Mouse (Mus musculus) kidney, postnatal 14 days (tissue): ENCODE results near the gene Gm43552.
"Not testable (repeated sequence)": the region's sequence is repeated elsewhere in the genome, so short reads cannot be mapped to it uniquely, and the experiment has no call there.

ENCODE experiments used
- DNase-seq: peaks from one replicate; pipeline ENCODE4 v3.0.0; 2022; ENCODE audit warnings: mixed read lengths

The Gm43552 gene

DNA sequence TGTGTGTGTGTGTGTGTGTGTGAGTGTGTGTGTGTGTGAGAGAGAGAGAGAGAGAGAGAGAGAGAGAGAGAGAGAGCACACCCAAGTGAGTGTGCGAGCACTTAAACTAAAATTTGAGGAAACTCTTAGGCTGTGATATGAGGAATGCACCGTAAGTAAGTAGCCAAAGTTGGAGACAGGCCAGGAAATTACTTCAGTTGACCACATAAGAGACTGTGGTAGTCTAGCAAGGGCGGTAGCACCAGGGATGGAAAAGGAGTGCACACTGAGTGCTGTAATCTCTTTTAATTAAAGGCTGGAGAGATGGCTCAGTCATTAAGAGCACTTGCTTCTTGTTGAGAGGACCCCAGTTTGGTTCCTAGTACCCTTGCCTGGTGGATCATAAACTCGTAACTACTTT, 2.8 kb downstream of the Gm43552 start:
- peak; percentile 17 for DNase-seq

DNA sequence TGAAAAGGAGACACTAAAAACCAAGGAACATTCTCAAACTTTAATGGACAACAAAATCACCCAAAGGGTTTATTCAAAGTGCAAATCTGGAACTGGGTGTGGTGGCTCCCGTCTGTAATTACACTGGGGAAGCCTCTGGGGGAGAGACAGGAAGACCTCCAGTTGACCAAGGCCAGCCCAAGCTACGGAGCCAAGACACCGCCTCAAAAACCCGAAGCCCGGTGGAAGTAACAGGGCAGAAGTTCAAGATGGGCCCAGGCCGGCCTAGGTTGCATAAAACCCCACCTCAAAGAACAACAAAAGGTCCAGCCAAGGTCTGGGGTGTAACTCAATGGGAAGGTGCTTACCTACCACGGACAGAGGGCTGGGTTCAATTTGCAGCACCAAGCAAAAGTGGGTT, 3.9 kb downstream of the Gm43552 start:
- peak; percentile 32 for DNase-seq

DNA sequence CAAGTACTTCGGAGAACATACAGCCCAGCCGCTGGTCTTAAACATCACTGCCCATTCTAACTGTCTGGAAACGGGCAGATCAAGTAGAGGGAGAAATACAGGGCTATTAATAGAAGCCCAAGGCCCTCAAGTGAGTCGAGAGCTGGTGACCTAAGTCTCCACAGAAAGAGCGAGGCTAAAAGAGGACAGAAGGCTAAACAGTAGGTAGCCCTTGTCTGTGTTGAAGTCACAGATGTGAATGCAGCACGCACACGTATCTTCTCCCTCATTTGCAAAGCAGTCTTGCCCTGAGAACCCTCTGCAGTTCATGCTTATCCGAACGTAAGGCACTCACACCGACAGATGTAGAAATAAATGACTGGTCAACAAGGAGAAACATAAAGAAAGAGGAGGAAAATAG, 5.3 kb downstream of the Gm43552 start:
- no peak for DNase-seq

DNA sequence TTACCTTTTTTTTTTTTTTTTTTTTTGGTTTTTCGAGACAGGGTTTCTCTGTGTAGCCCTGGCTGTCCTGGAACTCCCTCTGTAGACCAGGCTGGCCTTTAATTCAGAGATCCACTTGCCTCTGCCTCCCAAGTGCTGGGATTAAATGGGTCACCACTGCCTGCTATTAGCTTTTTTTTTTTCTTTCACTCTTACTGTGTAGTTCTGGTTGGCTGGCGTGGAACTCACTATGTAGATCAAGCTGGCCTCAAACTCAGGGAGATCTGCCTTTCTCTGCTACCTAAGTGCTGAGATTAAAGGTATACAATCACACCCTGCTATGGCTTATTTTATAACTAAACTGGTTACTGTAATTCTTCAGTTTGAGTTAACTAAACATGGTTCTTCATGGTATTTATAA, 6.1 kb downstream of the Gm43552 start:
- no peak for DNase-seq

DNA sequence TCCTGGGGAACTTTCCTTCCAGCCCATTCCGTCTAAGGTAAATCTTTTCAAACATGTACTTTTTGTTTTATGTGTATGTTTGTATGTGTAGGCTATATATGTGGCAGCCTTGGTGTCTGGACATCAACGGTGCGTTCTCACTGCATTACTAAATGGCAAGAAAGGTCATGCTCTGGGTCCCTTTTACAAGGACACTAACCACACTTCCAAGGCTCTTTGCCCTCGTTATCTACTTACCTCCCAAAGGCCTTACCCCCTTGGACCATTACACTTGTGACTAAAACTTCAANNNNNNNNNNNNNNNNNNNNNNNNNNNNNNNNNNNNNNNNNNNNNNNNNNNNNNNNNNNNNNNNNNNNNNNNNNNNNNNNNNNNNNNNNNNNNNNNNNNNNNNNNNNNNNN, 9.6 kb downstream of the Gm43552 start:
- DNase-seq: no peak

DNA sequence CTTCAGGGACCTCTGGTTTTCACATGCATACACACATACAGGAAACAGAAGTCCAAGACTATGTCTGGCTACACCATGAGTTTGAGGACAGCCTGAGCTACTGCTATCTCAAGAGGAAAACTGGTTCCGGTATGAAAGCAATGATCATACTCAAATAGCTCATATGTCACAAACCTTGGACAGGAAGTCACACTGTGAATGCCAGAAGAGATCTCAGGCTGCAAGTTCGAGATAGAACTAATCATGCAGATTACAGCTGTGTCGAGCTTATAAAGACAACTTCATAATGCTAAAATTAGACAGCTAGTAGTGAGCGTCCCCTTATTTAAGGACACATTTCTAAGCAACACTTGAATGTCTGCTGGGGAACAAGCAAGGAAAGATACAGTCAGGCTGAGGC, 12.1 kb downstream of the Gm43552 start:
- DNase-seq: no peak

DNA sequence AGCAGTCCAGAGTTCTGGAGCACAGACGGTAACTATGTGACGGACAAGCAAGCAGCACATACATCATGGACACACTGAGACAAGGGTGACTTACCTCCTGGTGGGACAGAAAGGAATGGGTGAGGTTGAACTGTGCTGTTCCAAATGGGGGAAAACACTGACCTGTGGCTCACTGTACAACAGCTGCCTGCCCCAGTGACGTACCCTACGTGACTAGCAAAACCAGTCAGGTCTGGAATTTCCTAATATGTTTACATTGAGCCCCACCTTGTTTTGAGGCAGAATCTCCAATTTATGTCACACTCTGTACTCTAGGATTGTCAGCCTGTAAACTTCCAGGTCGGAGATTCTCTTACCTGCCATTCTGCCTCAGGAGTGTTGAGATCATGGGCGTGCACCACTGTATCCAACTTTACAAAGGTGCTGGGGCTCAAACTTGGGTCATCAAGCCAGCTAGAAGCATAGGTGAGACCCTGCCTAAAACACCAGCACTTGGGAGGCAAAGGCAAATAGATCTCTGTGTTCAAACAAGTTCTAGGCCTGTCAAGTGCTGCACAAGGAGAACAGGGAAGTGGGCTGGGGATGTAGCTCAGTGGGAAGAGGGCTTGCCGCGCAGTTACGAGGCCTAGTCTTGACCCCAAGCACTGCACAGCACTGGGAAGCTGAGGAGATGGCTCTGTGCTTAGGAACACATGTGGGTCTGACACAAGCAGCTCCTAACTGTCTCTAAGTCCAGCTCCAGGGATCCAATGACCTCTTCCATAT, 12.8 kb downstream of the Gm43552 start:
- DNase-seq: no peak

DNA sequence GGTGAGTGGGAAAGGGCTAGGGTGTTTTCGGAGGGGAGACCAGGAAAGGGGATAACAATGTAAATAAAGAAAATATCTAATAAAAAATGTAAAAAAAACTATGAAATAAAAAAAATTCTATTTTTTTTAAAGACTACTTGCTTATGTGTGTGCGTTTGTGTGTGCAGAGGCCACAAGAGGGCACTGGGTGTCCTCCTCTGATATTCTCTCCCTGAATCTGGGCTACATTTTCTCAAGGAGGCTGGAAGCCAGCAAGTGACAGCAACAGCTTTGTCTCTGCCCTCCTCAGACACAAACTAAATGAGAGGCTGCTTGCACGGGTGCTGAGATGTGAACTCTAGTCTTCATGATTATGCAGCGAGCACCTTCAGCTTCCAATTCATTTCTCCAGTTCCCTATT, 14.4 kb downstream of the Gm43552 start:
- peak; percentile 44 for DNase-seq

DNA sequence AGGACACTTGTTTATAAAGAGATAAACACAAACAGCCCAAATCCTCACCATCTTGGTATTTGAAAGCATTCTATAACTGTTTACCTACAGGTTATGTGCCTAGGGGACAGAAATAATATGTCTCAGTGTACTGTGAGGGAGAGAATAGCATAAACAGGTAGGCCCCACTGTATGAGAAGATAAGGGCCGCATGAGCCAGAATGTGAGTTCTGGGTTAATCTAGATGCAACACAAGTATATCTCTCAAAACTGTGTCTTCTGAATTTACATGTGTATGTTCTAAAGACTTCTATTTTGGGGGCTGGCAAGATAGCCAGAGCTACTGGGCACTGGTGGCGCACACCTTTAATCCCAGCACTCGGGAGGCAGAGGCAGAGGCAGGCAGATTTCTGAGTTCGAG, 15.9 kb downstream of the Gm43552 start:
- DNase-seq: not testable (repeated sequence)

DNA sequence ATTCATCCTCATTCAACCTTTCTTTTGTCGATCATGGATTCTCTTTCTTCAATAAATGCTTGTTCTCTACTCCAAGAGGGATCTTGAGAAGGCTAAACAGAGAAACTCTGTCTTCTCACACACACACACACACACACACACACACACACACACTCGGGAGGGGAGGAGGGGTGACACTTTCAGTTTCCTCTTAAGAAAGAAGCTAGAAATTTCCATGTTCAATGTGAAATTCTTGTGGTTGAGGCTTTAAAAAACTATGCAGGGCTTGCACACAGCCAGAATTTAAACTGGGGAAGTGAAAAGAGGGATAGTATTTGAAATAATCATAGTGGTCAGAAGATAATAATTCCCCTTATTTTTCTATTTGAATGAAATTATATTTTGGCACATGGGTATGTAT, 16.8 kb downstream of the Gm43552 start:
- DNase-seq: peak; percentile 49

DNA sequence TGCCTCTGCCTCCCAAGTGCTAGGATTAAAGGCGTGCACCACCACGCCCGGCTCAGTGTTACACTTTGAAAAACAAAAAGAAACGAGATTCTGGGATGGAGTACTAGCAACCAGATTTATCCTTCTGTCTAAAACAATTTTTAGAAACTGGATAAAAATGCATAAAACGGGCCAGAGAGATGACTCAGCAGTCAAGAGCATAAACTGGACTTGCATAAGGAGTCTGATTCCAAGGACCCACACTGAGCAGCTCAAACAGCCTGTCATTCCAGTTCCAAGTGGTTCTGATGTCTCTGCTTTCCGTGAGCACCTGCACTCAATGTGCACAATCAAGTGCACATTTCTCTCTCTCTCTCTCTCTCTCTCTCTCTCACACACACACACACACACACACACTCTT, 22.9 kb downstream of the Gm43552 start:
- no peak for DNase-seq

DNA sequence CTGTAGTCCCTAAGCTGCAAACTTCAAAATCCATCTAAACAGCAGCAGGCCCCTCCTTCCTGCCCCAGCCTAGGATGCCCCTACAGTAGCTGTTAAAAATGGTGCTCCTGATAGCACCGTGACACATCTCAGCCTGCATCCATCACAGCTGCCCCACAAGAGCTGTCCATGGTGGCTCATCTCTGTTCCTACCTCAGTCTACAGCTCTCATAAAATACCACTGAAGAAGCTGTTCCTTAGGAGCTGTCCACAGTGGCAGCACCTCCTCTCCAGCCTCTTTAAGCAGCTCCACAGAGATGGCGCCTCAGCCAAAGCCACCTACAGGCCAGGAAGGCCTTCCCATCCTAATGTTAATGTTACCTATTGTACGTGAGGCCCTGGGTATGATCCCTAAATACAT, 25.7 kb downstream of the Gm43552 start:
- DNase-seq: no peak

DNA sequence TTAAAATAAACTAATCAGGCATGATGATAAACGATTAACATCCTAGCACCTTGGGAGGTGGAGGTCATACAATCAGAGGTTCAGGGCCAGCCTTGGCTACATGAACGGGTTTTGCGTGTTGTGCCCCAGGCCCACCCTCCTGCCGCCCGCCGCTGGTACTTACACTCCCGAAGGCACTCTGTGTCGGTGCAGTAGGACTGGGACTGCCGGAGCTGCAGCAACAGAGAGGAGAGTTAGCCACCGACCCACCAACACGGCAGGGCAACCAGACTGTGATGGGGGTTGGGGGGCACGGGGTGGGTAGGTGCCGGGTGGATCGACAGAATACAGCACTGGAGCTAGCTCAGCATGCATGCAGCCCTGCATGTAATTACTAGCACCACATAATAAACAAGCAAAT, 32.3 kb downstream of the Gm43552 start:
- DNase-seq: no peak

DNA sequence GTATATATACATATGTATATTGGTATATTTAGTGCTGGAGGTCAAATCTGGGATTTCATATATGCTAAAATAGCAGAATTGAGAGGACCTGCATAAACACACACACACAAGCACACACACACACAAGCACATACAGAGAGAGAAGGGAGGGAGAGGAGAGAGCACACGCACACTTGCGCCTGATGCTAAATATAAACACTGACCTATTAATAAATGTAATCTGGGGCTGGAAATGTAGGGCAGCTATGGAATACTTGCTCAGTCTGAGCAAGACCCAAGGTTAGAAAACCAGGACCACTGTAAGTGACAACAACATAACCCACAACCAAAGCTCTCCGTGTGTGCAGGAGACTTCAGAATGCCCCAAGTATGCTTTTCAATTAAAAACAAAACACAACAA, 33.2 kb downstream of the Gm43552 start:
- no peak for DNase-seq

DNA sequence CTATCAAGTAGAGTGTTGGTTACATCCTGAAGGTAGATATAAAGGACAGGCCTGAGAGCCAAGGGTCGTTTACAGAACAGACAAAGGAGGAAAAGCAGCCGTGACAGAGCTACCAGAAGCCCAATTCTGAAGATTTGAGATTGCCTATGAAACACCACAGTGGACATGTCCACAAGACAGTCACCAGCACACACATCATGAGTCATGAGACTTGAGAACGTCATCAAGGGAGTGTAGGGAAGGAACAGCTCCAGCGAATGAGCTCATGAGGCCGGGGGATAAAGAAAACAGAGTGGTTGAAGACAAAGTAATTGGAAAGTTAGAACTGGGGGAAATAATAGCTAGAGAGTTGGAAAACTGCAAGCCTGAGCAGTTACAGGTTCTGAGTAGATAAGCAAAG, 34.8 kb downstream of the Gm43552 start:
- DNase-seq: no peak

DNA sequence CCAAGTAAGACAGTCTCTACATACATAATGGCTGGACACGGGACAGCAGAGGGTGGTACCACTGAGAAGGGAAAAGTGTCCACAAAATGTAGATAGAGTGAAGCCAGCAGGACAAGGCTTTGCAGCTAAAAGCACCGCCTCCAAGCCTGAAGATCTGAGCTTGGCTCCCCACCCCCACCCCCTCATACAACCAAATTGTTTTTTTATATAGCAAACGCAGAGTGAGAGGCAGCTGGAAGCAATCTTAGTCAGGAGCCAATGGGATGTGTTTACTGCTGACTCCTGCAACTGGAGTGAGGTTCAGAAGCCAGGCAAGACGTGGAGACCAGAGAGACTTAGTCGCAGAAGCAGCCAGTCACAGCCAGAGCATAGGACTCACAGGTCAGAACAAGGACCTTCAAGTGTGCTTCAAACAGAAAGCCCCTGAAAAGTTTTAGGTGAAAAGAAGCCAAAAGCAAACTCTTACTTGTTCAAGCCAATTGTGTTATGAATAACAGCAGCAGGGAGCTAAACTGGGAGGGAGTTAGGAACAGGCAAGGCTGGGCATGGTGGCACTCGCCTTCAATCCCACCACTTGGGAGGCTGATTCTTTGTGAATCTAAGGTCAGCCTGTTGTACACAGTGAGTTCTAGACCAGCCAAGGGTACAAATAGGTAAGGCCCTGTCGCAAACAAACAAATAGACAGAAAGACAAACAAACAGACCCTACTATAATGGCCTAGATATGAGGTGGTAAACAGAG, 35.4 kb downstream of the Gm43552 start:
- DNase-seq: peak; percentile 51

DNA sequence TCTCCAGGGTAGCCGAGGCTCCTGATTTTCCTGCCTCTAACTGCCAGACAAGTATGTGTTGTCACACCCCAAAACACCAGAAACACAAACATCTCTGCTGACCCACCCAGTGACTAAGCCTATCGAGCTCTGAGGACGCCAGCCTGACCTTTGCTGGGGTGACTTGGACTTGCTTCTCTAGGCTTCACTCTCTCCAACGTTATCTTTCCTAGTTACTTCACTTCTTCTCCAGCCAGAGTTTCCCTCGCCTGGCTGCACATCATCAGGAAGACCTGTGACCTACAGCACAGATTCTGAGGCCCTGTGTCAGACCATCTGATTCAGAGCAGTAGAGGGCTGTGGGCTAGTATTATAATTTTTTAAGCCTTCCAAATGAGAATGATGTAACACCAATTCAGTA, 37.9 kb downstream of the Gm43552 start:
- no peak for DNase-seq

DNA sequence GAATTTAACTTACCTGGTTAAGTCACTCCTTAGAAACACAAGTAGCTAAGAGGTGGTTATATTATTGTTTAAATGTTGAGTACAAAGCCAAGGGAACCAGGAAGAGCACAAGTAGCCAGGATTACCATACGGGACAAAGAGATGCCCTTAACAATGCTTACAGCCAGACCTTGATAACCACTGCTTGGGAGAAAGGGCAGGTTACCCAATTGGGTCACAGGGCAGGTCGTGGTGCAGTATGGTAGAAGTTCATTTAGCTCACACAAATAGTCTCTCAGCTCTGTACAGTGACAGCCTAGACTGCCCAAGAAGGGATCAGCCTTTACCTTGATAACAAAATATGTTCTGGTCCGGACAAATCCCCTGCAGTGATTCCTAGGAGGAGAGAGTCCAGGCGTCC, 43.7 kb downstream of the Gm43552 start:
- DNase-seq: no peak

DNA sequence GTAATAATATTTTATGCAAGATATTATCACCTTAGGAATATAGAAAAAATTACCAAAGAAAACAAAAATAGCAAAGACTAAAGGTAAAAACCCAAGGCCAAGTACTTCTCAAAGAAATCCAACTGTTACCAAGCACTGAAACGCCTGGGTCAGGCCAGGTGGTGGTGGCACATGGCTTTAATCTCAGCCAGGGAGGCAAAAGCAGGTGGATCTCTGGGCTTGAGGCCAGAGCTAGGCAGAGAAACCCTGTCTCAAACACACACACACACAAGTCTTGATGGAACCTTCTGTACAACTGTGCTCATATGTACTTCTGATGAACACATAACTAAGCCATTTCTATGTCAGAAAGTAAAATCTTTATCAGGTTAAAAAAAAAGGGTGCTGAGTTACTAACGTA, 44.8 kb downstream of the Gm43552 start:
- DNase-seq: no peak

DNA sequence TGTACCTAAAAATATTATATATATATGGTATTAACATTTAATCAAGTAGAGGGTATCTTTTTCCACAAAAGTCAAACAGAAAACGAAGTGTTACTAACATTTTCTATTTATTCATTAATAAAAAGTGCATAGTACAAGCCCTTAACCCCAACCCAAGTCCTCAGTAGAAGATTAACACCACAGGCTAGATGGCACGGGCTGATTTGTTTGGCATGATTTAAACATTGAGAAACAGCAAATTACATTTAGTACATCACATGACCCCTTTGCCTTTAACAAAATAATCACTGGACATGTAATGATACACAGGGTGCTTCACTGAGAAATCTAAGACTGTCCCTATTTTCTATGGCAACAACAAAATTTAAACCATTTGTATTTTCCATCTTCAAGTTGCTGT, 45.9 kb downstream of the Gm43552 start:
- no peak for DNase-seq

DNA sequence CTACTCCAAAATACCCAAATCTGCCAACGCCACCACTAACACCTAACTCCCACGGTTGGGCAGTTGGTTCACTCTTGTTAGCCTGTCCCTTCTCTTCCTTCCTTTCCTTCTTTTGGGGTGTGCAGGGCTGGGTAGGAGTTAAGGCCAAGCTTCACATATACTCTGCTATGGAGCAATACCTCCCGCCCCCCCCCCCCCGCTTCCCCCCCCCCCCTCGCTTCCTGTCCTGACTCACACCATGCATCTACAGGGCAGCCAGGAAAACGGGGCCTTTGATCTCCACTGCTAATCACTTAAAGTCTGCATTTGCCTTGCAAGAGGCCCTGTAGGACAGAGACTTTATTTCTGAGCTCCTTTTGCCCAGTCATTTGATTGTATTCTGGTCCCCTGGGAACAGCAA, 47.7 kb downstream of the Gm43552 start:
- DNase-seq: no peak

DNA sequence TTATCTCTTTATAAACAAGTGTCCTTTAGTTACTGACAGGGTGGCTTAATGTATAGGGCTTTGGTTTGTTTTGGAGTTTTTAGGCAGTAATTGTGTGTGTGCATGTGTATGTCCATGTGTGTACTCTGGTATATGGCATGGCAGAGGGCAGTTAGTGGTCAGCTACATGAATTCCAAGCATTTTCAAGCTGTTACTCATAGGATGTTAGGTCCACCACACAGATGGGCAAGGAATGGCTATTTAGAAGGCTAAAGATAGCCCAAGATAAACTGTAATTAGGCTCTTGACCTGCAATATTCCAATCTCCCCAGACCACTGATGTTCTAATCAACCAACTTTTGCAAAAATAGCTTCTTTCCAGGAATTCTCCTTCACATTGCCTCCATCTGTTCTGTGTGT, 54.6 kb downstream of the Gm43552 start:
- no peak for DNase-seq

DNA sequence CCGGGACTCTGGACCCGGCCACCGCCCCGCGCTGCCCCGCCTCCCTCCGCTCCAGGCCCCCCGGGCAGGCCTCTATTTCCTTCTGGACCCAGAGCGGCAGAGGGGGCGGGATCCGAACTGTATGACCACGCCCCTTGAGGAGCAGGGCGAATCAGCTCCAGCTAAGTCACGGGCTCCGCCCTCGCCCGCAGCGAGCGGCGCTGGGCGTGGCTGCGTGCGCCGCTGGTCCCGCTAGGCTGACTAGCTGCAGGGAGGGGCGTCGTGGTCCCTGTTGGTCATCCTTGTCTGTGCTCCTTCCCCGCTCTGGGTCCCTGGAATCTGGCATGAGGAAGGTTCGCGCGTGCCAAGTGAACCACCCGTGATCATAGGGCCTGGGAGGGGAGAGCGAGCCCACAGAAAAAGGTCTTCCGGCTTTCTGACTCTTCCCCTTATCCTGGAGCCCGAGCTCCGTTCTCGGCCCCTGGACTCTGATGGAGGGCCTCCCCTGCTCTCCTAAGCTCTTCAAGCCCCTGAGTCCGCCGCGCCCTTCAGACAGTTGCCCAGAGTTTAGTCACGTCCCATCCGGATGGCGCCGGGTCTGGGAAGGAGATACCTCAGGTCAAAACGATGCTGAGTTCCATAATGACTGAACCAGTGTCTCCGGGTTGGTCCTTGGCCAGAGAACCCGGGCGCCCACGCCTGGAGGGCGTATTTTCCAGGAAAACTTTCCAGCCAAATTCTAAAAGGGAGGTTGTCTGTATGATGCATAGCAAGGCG, 56.6 kb downstream of the Gm43552 start, which contains the start of gene Ugdh:
Ugdh (minus strand) TSS at position 144 of the 756 bp plus-strand sequence.
- peak; percentile 99 for DNase-seq

DNA sequence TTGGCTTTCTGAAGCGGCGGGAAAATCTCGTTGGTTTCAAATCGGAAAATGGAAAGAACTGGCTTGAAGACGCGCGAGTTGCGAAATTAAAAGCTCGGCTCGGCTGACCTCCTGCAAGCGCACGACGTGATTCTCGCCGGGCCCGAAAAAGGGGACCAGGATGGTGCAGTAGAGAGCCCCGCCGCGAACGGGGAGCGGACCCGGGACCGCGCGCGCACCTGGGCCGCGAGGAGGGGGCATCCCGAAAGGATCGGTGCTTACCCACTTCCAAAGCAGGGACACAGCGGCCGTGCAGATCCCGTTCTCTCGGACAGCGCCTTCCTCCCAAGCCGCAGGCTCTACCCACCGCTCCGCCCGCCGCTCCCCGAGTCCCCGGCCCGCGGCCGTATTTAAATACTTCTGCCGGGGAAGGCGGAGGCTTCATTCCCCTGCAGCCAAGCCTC, 57.2 kb downstream of the Gm43552 start:
- DNase-seq: no peak
